Mouse (Mus musculus): ENCODE measurements around the gene Cd44.

DNA sequence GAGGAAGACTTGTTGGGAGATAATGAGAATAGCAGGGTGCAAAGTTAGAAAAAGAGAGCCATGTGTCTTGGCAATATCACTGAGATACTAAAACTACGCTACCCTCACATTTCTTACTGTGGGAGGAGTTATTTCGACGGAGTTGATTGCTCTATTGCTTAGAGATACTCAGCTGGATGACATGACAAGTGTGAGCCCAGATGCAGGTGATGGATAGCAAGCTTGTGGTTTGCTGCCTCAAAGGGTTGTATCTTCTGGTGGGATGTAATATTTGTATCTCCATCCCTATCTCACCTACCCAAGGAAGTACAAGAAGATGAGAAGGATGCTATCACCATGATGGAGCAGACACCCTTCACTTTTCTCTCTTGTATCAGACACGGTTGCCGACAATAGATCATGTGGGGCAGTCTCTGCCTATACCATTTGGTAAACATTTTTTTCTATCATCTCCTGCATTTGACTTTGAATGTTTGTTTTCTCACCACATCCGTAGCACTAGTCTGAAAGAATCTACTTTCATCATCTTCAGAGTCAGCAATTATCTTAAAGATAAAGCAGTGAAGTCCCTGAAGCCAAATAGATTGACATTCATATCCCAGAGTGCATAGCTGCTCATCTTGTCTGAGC, 15.0 kb downstream of the Cd44 start:
- TF ChIP-seq CTCF (IDR thresholded peaks at IDR 0.05; ENCODE audit: control insufficient read depth, insufficient read depth, insufficient replicate concordance, low read depth, low read length): no peak
- TF ChIP-seq POLR2A (IDR thresholded peaks at IDR 0.05; ENCODE audit: control insufficient read depth, low read depth, low read length): no peak
